Mouse (Mus musculus) adrenal gland, postnatal 36 days (tissue): ENCODE data around the gene Maml1. TPM values are rescaled to one million over a fixed set of nuclear protein-coding genes. Genes with fewer than 3 reads are reported as not detected.
A peak's percentile ranks its signal among the peaks of the same experiment; 100 is the strongest.

ENCODE experiments used
- DNase-seq, 2 experiments: peaks; one replicate each; pipeline ENCODE4 v3.0.0; 2021; ENCODE audit warnings: mixed read lengths in 1 of 2
- microRNA-seq: library from miRNA; unstranded; fragments of <30 nt; microRNA quantifications from one replicate; pipeline ENCODE4 v1.2.0, GENCODE M21; 2021
- total RNA-seq, 2 experiments: library from RNA; stranded (reverse); gene quantifications; 2 replicates each; pipeline ENCODE4 v1.2.3; 2021

Gene Maml1
- total RNA-seq, 2 experiments from 2014 or later = 24.7 to 26.0 TPM

GRCm38 (mm10) chr11:50219833-50220232, 72.3 kb downstream of the Maml1 start:
- DNase-seq = no peak

- peak; percentile 69 to 70 for DNase-seq
These were observed 74.3 kb downstream of the Maml1 start for GRCm38 (mm10) chr11:50217811-50218210.

GRCm38 (mm10) chr11:50216724-50217366, 75.3 kb downstream of the Maml1 start:
- no peak for DNase-seq

- DNase-seq = no peak
These were observed 76.5 kb downstream of the Maml1 start for GRCm38 (mm10) chr11:50215633-50216032.

GRCm38 (mm10) chr11:50214631-50215030, 77.5 kb downstream of the Maml1 start:
- DNase-seq = no peak

- peak; percentile 94 to 95 for DNase-seq
These were observed 79.0 kb downstream of the Maml1 start for GRCm38 (mm10) chr11:50212848-50213758.

GRCm38 (mm10) chr11:50212060-50212739, 79.9 kb downstream of the Maml1 start:
- no peak for DNase-seq

- DNase-seq = no peak
These were observed 80.6 kb downstream of the Maml1 start for GRCm38 (mm10) chr11:50211322-50212059.

- peak; percentile 87 to 90 for DNase-seq
These were observed 81.5 kb downstream of the Maml1 start, which contains the start of the genes Sqstm1 and Mgat4b for GRCm38 (mm10) chr11:50210505-50211151. Sqstm1 (minus strand) TSS chr11:50210827. Mgat4b (plus strand) TSS chr11:50210890.

GRCm38 (mm10) chr11:50210101-50210504, 82.0 kb downstream of the Maml1 start:
- DNase-seq = peak; percentile 89 to 94

GRCm38 (mm10) chr11:50208039-50208438, 84.1 kb downstream of the Maml1 start:
- DNase-seq = no peak

GRCm38 (mm10) chr11:50207344-50207743, 84.8 kb downstream of the Maml1 start:
- no peak for DNase-seq

- DNase-seq = no peak
These were observed 86.1 kb downstream of the Maml1 start for GRCm38 (mm10) chr11:50206037-50206436.

Small RNA genes lying within 50 kb of the gene (microRNA-seq; reads per million reads assigned to microRNA genes)
- not detected for gene Mir6919

Other genes with a start within 250 kb of the Maml1 start
- gene Tbc1d9b, start 160.9 kb downstream of the Maml1 start, total RNA-seq = 100 to 1,000 TPM; 121 to 155 TPM
- 10 to 100 TPM in 1 of 2 experiments, 1 to 10 TPM in 1; 7.4 to 10.9 TPM for gene Mrnip, start 117.9 kb downstream of the Maml1 start, total RNA-seq
- 100 to 1,000 TPM; 862 to 881 TPM for gene Sqstm1, start 81.5 kb downstream of the Maml1 start, total RNA-seq
- gene Mgat4b, start 81.4 kb downstream of the Maml1 start, total RNA-seq = 100 to 1,000 TPM; 116 to 149 TPM
- 10 to 100 TPM; 10.5 to 23.5 TPM for gene Ltc4s, start 53.7 kb downstream of the Maml1 start, total RNA-seq
- 100 to 1,000 TPM; 473 to 490 TPM for gene Canx, start 33.4 kb upstream of the Maml1 start, total RNA-seq
- not detected for gene Cby3, start 62.2 kb upstream of the Maml1 start, total RNA-seq
- gene Hnrnph1, start 84.7 kb upstream of the Maml1 start, total RNA-seq = 100 to 1,000 TPM; 212 to 305 TPM
- 10 to 100 TPM; 38.2 to 39.8 TPM for gene Rufy1, start 138.8 kb upstream of the Maml1 start, total RNA-seq